Mouse (Mus musculus) limb, embryonic 11.5 days (tissue): ENCODE measurements around the gene Rbm33. TPM values are rescaled to one million over a fixed set of nuclear protein-coding genes. Genes with fewer than 3 reads are reported as not detected.

Experiments
- ATAC-seq: fragments of 200-750 bp; cut with Nextera tagmentation; 2 replicates; pipeline ENCODE4 v1.8.0; 2017; ENCODE audit warnings: low read depth; ENCODE audit not compliant: insufficient number of reproducible peaks, low FRiP score, low TSS enrichment
- DNase-seq: peaks from one replicate; pipeline ENCODE4 v3.0.0-alpha.2; 2015; ENCODE audit warnings: low spot score
- H3K27ac ChIP-seq: fragments of 300-500 bp; sonication (generic); replicated peaks from 2 replicates; pipeline ENCODE4 v1.5.1; 2014; ENCODE audit warnings: low read depth, mild to moderate bottlenecking, low read length
- H3K27me3 ChIP-seq: fragments of 300-500 bp; sonication (generic); 2 replicates; pipeline ENCODE4 v1.6.1; 2014; ENCODE audit warnings: mild to moderate bottlenecking, low read length, mixed read lengths; ENCODE audit not compliant: control insufficient read depth, insufficient read depth
- H3K36me3 ChIP-seq: fragments of 300-500 bp; sonication (generic); 2 replicates; pipeline ENCODE4 v1.6.1; 2014; ENCODE audit warnings: mild to moderate bottlenecking, low read length, moderate library complexity, mixed read lengths; ENCODE audit not compliant: control insufficient read depth, insufficient read depth
- H3K4me1 ChIP-seq: fragments of 300-500 bp; sonication (generic); 2 replicates; pipeline ENCODE4 v1.6.1; 2014; ENCODE audit warnings: low read length, mixed read lengths; ENCODE audit not compliant: control insufficient read depth, insufficient read depth
- H3K4me2 ChIP-seq: fragments of 300-500 bp; sonication (generic); 2 replicates; pipeline ENCODE4 v1.6.1; 2014; ENCODE audit warnings: low read depth, mild to moderate bottlenecking, moderate library complexity; ENCODE audit not compliant: severe bottlenecking
- H3K4me3 ChIP-seq: fragments of 300-500 bp; sonication (generic); 2 replicates; pipeline ENCODE4 v1.5.1; 2014; ENCODE audit warnings: low read depth, low read length
- H3K9ac ChIP-seq: fragments of 300-500 bp; sonication (generic); 2 replicates; pipeline ENCODE4 v1.6.1; 2014; ENCODE audit warnings: mild to moderate bottlenecking, low read length
- H3K9me3 ChIP-seq: fragments of 300-500 bp; sonication (generic); 2 replicates; pipeline ENCODE4 v1.6.1; 2016; ENCODE audit warnings: low read length; ENCODE audit not compliant: control insufficient read depth
- WGBS: fragments of 180-500 bp; shearing (Covaris S2); extraction: QIAGEN DNeasy Blood & Tissue Kit; methylation state at CpG from one replicate; pipeline ENCODE4 v1.1.7; 2014; 5-methylcytosine and 5-hydroxymethylcytosine counted together
- polyA plus RNA-seq: library from polyadenylated mRNA; unstranded; fragments of >200 nt; fragmentation: Nextera tagmentation; extraction: Ambion mirVana; gene quantifications from 2 replicates; pipeline ENCODE4 v1.2.1, GENCODE M21; 2014

Gene Rbm33
- polyA plus RNA-seq, 1 experiment from 2014 or later: 18.5 TPM

GRCm38 (mm10) chr5:28455721-28456120 is 138.8 kb downstream of the Rbm33 start:
- Histone ChIP-seq H3K27me3 (peaks cover 42% of the 10 kb centered on the region), H3K9me3 (no peaks in the 10 kb centered on the region), H3K27ac (no peak overlapping the region), H3K9ac (no peak overlapping the region), H3K36me3 (no peaks in the 10 kb centered on the region), H3K4me3 (no peak overlapping the region), H3K4me1 (peaks cover 14% of the 10 kb centered on the region; the same call in 1 of the 2 replicates), H3K4me2 (no peak overlapping the region)
- DNase-seq: no peak
- 88% methylated on average over 5 of the region's 5 CpGs for WGBS
- no peak for ATAC-seq

GRCm38 (mm10) chr5:28456366-28456765 is 139.4 kb downstream of the Rbm33 start:
- no peak overlapping the region for H3K9ac ChIP-seq
- H3K4me1 ChIP-seq: peaks cover 14% of the 10 kb centered on the region; the same call in 1 of the 2 replicates
- H3K4me2 ChIP-seq: no peak overlapping the region
- no peak overlapping the region for H3K27ac ChIP-seq
- DNase-seq (no peak), ATAC-seq (no peak)
- H3K4me3 ChIP-seq: no peak overlapping the region
- H3K36me3 ChIP-seq: no peaks in the 10 kb centered on the region
- H3K9me3 ChIP-seq: no peaks in the 10 kb centered on the region
- 75% methylated on average over 1 of the region's 1 CpGs for WGBS
- H3K27me3 ChIP-seq: peaks cover 48% of the 10 kb centered on the region

- ATAC-seq: peak; percentile 51; the same call in 1 of the 2 replicates
- H3K9me3 ChIP-seq: no peaks in the 10 kb centered on the region
- WGBS: under 1% methylated on average over 90 of the region's 95 CpGs
Observed at GRCm38 (mm10) chr5:28457921-28458641, 141.2 kb downstream of the Rbm33 start.

GRCm38 (mm10) chr5:28458821-28459240 is 141.9 kb downstream of the Rbm33 start:
- Histone ChIP-seq H3K9me3 (no peaks in the 10 kb centered on the region), H3K4me2 (peak overlapping the region; percentile 12; the same call in 1 of the 2 replicates), H3K36me3 (no peaks in the 10 kb centered on the region), H3K27me3 (peaks cover 73% of the 10 kb centered on the region), H3K27ac (no peak overlapping the region), H3K4me1 (peaks cover 14% of the 10 kb centered on the region; the same call in 1 of the 2 replicates), H3K9ac (no peak overlapping the region), H3K4me3 (no peak overlapping the region; the same call in 1 of the 2 replicates)
- ATAC-seq: no peak
- DNase-seq: peak; percentile 51
- 0% methylated on average over 27 of the region's 27 CpGs for WGBS

More at GRCm38 (mm10) chr5:28457921-28458641, 141.2 kb downstream of the Rbm33 start:
- Histone ChIP-seq H3K36me3 (no peaks in the 10 kb centered on the region), H3K4me1 (peaks cover 14% of the 10 kb centered on the region; the same call in 1 of the 2 replicates), H3K27me3 (peaks cover 65% of the 10 kb centered on the region), H3K4me2 (peak overlapping the region; percentile 48), H3K27ac (no peak overlapping the region), H3K4me3 (peak overlapping the region; percentile 22), H3K9ac (no peak overlapping the region)
- DNase-seq: peak; percentile 52

- under 1% methylated on average over 41 of the region's 41 CpGs for WGBS
- DNase-seq (peak; percentile 56), ATAC-seq (no peak)
- no peak overlapping the region for H3K9ac ChIP-seq
- H3K27me3 ChIP-seq: peaks cover 79% of the 10 kb centered on the region
- H3K27ac ChIP-seq: no peak overlapping the region
- H3K9me3 ChIP-seq: no peaks in the 10 kb centered on the region
- no peak overlapping the region for H3K4me3 ChIP-seq
- H3K4me2 ChIP-seq: peak overlapping the region; percentile 12; the same call in 1 of the 2 replicates
- peaks cover 15% of the 10 kb centered on the region; the same call in 1 of the 2 replicates for H3K4me1 ChIP-seq
- no peaks in the 10 kb centered on the region for H3K36me3 ChIP-seq
Observed at GRCm38 (mm10) chr5:28459456-28460225, 142.7 kb downstream of the Rbm33 start.

GRCm38 (mm10) chr5:28460556-28461350 is 143.8 kb downstream of the Rbm33 start:
- 1% methylated on average over 17 of the region's 17 CpGs for WGBS
- Histone ChIP-seq H3K4me1 (peaks cover 20% of the 10 kb centered on the region), H3K4me3 (no peak overlapping the region)

GRCm38 (mm10) chr5:28461376-28461775 is 144.5 kb downstream of the Rbm33 start:
- ATAC-seq (no peak), DNase-seq (no peak)
- WGBS: 11% methylated on average over 11 of the region's 11 CpGs
- Histone ChIP-seq H3K36me3 (no peaks in the 10 kb centered on the region), H3K4me3 (no peak overlapping the region), H3K4me1 (peaks cover 21% of the 10 kb centered on the region), H3K27ac (no peak overlapping the region), H3K9me3 (no peaks in the 10 kb centered on the region), H3K27me3 (peaks cover 91% of the 10 kb centered on the region), H3K4me2 (no peak overlapping the region), H3K9ac (no peak overlapping the region)

More at GRCm38 (mm10) chr5:28460556-28461350, 143.8 kb downstream of the Rbm33 start:
- Histone ChIP-seq H3K27me3 (peaks cover 90% of the 10 kb centered on the region), H3K9me3 (no peaks in the 10 kb centered on the region), H3K36me3 (no peaks in the 10 kb centered on the region), H3K9ac (no peak overlapping the region), H3K27ac (no peak overlapping the region), H3K4me2 (peak overlapping the region; percentile 24; the same call in 1 of the 2 replicates)
- ATAC-seq (no peak), DNase-seq (peak; percentile 54)
